Comparison of ENCODE assay signal across 8 mouse cellular contexts in the genomic region with DNA sequence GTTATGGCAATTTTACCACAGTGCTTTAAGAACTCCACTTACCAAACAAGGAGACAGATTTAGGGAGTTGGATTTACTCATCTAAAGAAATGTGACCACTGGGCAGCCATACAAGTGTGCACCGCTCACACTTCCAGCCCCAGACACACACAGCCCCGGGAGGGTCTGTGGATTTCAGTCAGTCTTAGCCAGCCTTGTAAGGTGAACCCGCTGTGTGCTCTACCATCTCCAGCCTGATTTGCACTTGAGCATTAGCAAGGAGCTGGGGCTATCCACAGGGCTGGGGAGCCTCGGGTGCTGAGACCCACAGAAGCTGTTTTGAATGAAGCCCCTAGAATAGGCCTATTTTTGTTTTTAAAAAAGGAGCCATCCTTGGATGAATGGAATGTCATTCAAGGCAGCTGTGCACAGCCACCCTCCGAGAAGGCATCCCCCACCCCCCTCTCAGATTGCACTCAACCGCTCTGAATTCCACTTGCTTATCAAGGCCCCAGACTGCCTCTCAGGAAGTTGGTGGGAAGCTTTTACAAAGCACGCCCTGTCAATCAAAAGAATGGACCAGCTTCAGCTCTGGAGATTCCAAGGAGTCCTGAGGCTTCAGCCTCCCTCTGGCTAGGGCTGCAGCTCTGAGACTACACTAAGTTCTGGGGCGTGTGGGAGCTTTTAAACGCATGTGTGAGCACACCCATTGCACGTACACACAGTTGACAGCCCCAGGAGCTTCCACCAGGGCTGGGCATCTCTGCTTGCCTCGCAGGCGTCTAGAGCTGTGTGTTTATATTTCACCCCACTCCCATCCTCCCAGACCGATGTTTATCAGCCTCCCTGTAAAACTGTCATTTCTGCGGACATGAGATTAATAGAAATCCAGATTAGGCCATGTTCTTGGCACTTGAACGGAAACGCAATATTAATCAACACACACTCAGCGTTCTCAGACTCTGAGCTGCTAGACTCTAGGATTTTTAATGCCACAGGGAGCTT. TPM values are rescaled to one million over a fixed set of nuclear protein-coding genes. Genes with fewer than 3 reads are reported as not detected.
A peak's percentile ranks its signal among the peaks of the same experiment; 100 is the strongest.
DNase-seq lines count a peak whose midpoint lies in the region; ATAC-seq and TF ChIP-seq lines count a peak whose summit lies in the region.

No protein-coding gene starts in this region.

- WGBS in liver, postnatal 0 days (ENCODE audit: insufficient replicate concordance), result 23% methylated on average over 17 of the region's 17 CpGs

- no peaks in the 10 kb centered on the region for H3K27me3 ChIP-seq in liver, postnatal 0 days (ENCODE audit: insufficient read depth, low read length)

- H3K27ac ChIP-seq in liver, postnatal 0 days (ENCODE audit: low read depth), result no peak overlapping the region

- peak; percentile 64 to 68 for ATAC-seq in hematopoietic stem cell, adult 5-6 weeks (replicated peaks in 1 of 2; ENCODE audit: insufficient read depth in 1 of 2, low FRiP score in 2 of 2, low TSS enrichment in 1 of 2, low read depth in 1 of 2, poor library complexity in 2 of 2, severe bottlenecking in 2 of 2)
- 0 out of 2 replicates have a peak, but pooled peaks have one; percentile 25 for ATAC-seq in liver, postnatal 0 days

- H3K9ac ChIP-seq in liver, postnatal 0 days (replicated peaks), result no peak overlapping the region

- H3K4me3 ChIP-seq in liver, postnatal 0 days (ENCODE audit: low read depth, low read length), result no peak overlapping the region

- H3K36me3 ChIP-seq in liver, postnatal 0 days (replicated peaks; ENCODE audit: insufficient read depth, low read length), result no peaks in the 10 kb centered on the region

- TF ChIP-seq CTCF in liver, postnatal 0 days (IDR thresholded peaks at IDR 0.05; ENCODE audit: low read depth), result no peak

- H3K9me3 ChIP-seq in liver, postnatal 0 days (ENCODE audit: low read length), result no peaks in the 10 kb centered on the region

- peak; percentile 20 for DNase-seq in cerebellum, adult 11-12 months
- no peak for DNase-seq in cerebellum, adult 9-11 months
- DNase-seq in ZHBTc4 (ENCODE audit: low read depth, low spot score), result peak; percentile 84
- DNase-seq in liver, postnatal 0 days, result no peak
- DNase-seq in retina, postnatal 1 day, result peak; percentile 62
- DNase-seq in thymus, postnatal 14 days, result no peak
- DNase-seq in ovary, postnatal 14 days (ENCODE audit: low spot score), result no peak

- no peak for TF ChIP-seq EP300 in liver, postnatal 0 days (IDR thresholded peaks at IDR 0.05; ENCODE audit: low read depth)

- H3K4me2 ChIP-seq in liver, postnatal 0 days (ENCODE audit: low read depth, low read length), result no peak overlapping the region

- peaks cover 11% of the 10 kb centered on the region for H3K4me1 ChIP-seq in liver, postnatal 0 days (ENCODE audit: insufficient read depth)

RNA-seq across cellular contexts. Expression of a gene that starts 57.2 kb away (rescaled TPM):
- 0.40 and 1.1 TPM in 2 replicates for total RNA-seq in hematopoietic stem cell, adult 5-6 weeks (2017)
- 0.13 and 0.20 TPM in 2 replicates for polyA plus RNA-seq in liver, postnatal 0 days (2015; fragmentation: Nextera tagmentation; extraction: Ambion mirVana)

Comparison
In these comparisons a context has a peak if more than half of its experiments do, and no peak if none do; other contexts are left out.
1. DNase-seq: peak in cerebellum, adult 11-12 months (single experiment), ZHBTc4 (single experiment) and retina, postnatal 1 day (single experiment); none in cerebellum, adult 9-11 months (single experiment), liver, postnatal 0 days (single experiment), thymus, postnatal 14 days (single experiment) and ovary, postnatal 14 days (single experiment).